Mouse (Mus musculus) kidney, embryonic 14.5 days (tissue): ENCODE data around the gene Mrpl19. TPM values are rescaled to one million over a fixed set of nuclear protein-coding genes. Genes with fewer than 3 reads are reported as not detected.

Experiments used
- ATAC-seq: fragments of 200-750 bp; cut with Nextera tagmentation; 2 replicates; pipeline ENCODE4 v1.8.0; 2017; ENCODE audit warnings: moderate number of reproducible peaks, mild to moderate bottlenecking, moderate TSS enrichment, moderate library complexity; ENCODE audit not compliant: low FRiP score, low TSS enrichment
- H3K27ac ChIP-seq: fragments of 300-500 bp; sonication (generic); 2 replicates; pipeline ENCODE4 v1.5.1; 2014; ENCODE audit warnings: low read depth, mild to moderate bottlenecking, low read length, moderate library complexity, mixed read lengths
- H3K27me3 ChIP-seq: fragments of 300-500 bp; sonication (generic); 2 replicates; pipeline ENCODE4 v1.6.1; 2014; ENCODE audit warnings: mild to moderate bottlenecking, low read length; ENCODE audit not compliant: control insufficient read depth, insufficient read depth
- H3K36me3 ChIP-seq: fragments of 300-500 bp; sonication (generic); 2 replicates; pipeline ENCODE4 v1.6.1; 2014; ENCODE audit warnings: low read length, mixed read lengths; ENCODE audit not compliant: control insufficient read depth, insufficient read depth
- H3K4me1 ChIP-seq: fragments of 300-500 bp; sonication (generic); 2 replicates; pipeline ENCODE4 v1.6.1; 2014; ENCODE audit warnings: low read length, mixed read lengths; ENCODE audit not compliant: control insufficient read depth, insufficient read depth
- H3K4me2 ChIP-seq: fragments of 300-500 bp; sonication (generic); replicated peaks from 2 replicates; pipeline ENCODE4 v1.6.1; 2014; ENCODE audit warnings: low read depth, mild to moderate bottlenecking, low read length
- H3K4me3 ChIP-seq: fragments of 300-500 bp; sonication (generic); 2 replicates; pipeline ENCODE4 v1.5.1; 2014; ENCODE audit warnings: mild to moderate bottlenecking, low read length
- H3K9ac ChIP-seq: fragments of 300-500 bp; sonication (generic); 2 replicates; pipeline ENCODE4 v1.6.1; 2014; ENCODE audit warnings: low read depth, mild to moderate bottlenecking, low read length, moderate library complexity
- H3K9me3 ChIP-seq: fragments of 300-500 bp; sonication (generic); 2 replicates; pipeline ENCODE4 v1.6.1; 2016; ENCODE audit warnings: low read length; ENCODE audit not compliant: control insufficient read depth
- WGBS: fragments of 180-500 bp; shearing (Covaris S2); extraction: QIAGEN DNeasy Blood & Tissue Kit; methylation state at CpG from one replicate; pipeline ENCODE4 v1.1.7; 2014; 5-methylcytosine and 5-hydroxymethylcytosine counted together
- polyA plus RNA-seq: library from polyadenylated mRNA; unstranded; fragments of >200 nt; fragmentation: Nextera tagmentation; extraction: Ambion mirVana; gene quantifications from 2 replicates; pipeline ENCODE4 v1.2.1, GENCODE M21; 2014

Gene Mrpl19
- 56.9 and 73.2 TPM in 2 replicates for polyA plus RNA-seq

- peak; percentile 96 for ATAC-seq
- no peaks in the 10 kb centered on the region for H3K9me3 ChIP-seq
- no peaks in the 10 kb centered on the region for H3K27me3 ChIP-seq
- H3K4me3 ChIP-seq, result peak within 1 kb of the TSS; percentile 80
- no peaks in the 10 kb centered on the region; the same call in 1 of the 2 replicates for H3K4me1 ChIP-seq
- H3K36me3 ChIP-seq, result peaks cover 32% of the 10 kb centered on the region
- peak within 1 kb of the TSS; percentile 71 for H3K9ac ChIP-seq
- H3K27ac ChIP-seq, result no peak within 1 kb of the TSS
- H3K4me2 ChIP-seq, result peak within 1 kb of the TSS; percentile 54
- under 1% methylated on average over 44 of the region's 44 CpGs for WGBS
Measured at GRCm38 (mm10) chr6:81965296-81966067, at the start of gene Mrpl19. Mrpl19 (minus strand) TSS chr6:81965958.

GRCm38 (mm10) chr6:82012392-82012791 is 46.6 kb upstream of the Mrpl19 start:
- Histone ChIP-seq H3K4me1 (no peaks in the 10 kb centered on the region), H3K9me3 (no peaks in the 10 kb centered on the region)
- 72% methylated on average over 1 of the region's 1 CpGs for WGBS

GRCm38 (mm10) chr6:81990049-81990810 is 24.5 kb upstream of the Mrpl19 start:
- Histone ChIP-seq H3K9me3 (no peaks in the 10 kb centered on the region), H3K4me1 (0 out of 2 replicates have a peak, but pooled peaks cover 2% of the 10 kb centered on the region), H3K27me3 (no peaks in the 10 kb centered on the region), H3K36me3 (no peaks in the 10 kb centered on the region), H3K4me3 (no peak overlapping the region), H3K9ac (no peak overlapping the region), H3K27ac (no peak overlapping the region), H3K4me2 (no peak overlapping the region)
- WGBS, result 37% methylated on average over 20 of the region's 20 CpGs
- ATAC-seq, result no peak

More at GRCm38 (mm10) chr6:82012392-82012791, 46.6 kb upstream of the Mrpl19 start:
- no peak for ATAC-seq
- Histone ChIP-seq H3K4me3 (no peak overlapping the region), H3K27me3 (no peaks in the 10 kb centered on the region), H3K4me2 (no peak overlapping the region), H3K36me3 (no peaks in the 10 kb centered on the region), H3K27ac (no peak overlapping the region), H3K9ac (no peak overlapping the region)

GRCm38 (mm10) chr6:81988341-81988740 is 22.6 kb upstream of the Mrpl19 start:
- Histone ChIP-seq H3K4me2 (no peak overlapping the region), H3K27me3 (no peaks in the 10 kb centered on the region), H3K9ac (no peak overlapping the region), H3K36me3 (no peaks in the 10 kb centered on the region), H3K27ac (peak overlapping the region; percentile 30; the same call in 1 of the 2 replicates), H3K4me1 (0 out of 2 replicates have a peak, but pooled peaks cover 2% of the 10 kb centered on the region), H3K4me3 (no peak overlapping the region), H3K9me3 (no peaks in the 10 kb centered on the region)
- WGBS, result 92% methylated on average over 5 of the region's 5 CpGs
- no peak for ATAC-seq

DNA sequence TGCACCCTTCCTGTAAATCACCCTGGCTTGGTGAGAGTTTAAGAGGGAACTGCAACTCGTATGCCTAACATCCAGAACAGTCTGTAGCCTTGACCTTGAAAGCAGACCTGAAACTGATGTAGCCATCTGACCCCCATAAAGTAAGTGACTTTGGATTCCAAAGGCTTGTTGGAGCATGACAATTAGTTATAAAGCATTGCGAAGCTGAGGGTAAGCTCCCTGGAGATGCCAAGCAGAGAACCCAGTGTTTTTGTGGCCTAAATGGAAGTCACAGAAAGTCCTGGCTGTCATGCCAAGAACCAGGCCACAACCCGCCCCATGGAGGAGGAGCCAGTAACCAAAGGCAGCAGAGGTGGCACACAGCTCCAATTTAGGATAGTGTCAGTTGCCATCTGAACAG is 21.8 kb upstream of the Mrpl19 start:
- peak; percentile 40; the same call in 1 of the 2 replicates for ATAC-seq
- Histone ChIP-seq H3K4me2 (no peak overlapping the region), H3K27ac (0 out of 2 replicates have a peak overlapping the region, but pooled peaks have one; percentile 30), H3K27me3 (no peaks in the 10 kb centered on the region), H3K9me3 (no peaks in the 10 kb centered on the region), H3K36me3 (no peaks in the 10 kb centered on the region), H3K4me3 (no peak overlapping the region), H3K4me1 (0 out of 2 replicates have a peak, but pooled peaks cover 2% of the 10 kb centered on the region), H3K9ac (peak overlapping the region; percentile 28; the same call in 1 of the 2 replicates)
- WGBS, result 25% methylated on average over 3 of the region's 3 CpGs

- Histone ChIP-seq H3K27me3 (no peaks in the 10 kb centered on the region), H3K9ac (peak overlapping the region; percentile 28; the same call in 1 of the 2 replicates), H3K36me3 (no peaks in the 10 kb centered on the region), H3K4me3 (no peak overlapping the region), H3K9me3 (no peaks in the 10 kb centered on the region), H3K4me2 (no peak overlapping the region), H3K4me1 (0 out of 2 replicates have a peak, but pooled peaks cover 2% of the 10 kb centered on the region), H3K27ac (0 out of 2 replicates have a peak overlapping the region, but pooled peaks have one; percentile 30)
- WGBS, result 2% methylated on average over 9 of the region's 9 CpGs
- peak; percentile 76 for ATAC-seq
Measured at GRCm38 (mm10) chr6:81987010-81987409, 21.3 kb upstream of the Mrpl19 start.

DNA sequence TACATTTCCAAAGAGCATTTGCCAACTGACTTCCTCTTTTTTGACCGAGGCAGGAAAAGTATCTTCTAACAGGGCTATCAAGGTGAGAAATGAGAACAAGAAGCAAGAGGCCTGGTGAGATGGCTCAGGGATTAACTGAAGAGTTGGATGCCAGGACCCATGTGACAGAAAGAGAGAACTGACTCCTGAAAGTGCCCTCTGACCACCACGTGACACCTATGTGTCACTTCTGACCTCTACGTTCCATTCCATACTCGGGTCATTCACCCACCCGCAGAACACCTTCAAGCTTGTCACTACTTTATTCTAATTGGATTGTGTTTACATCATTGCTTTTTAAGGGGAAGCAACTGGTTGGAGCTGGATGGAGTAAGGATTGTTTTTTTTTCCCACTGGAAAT is 20.8 kb upstream of the Mrpl19 start:
- ATAC-seq, result no peak
- no peaks in the 10 kb centered on the region for H3K9me3 ChIP-seq
- no peak overlapping the region for H3K9ac ChIP-seq
- no peak overlapping the region for H3K4me3 ChIP-seq
- WGBS, result 39% methylated on average over 5 of the region's 5 CpGs
- H3K4me1 ChIP-seq, result 0 out of 2 replicates have a peak, but pooled peaks cover 2% of the 10 kb centered on the region
- H3K27ac ChIP-seq, result no peak overlapping the region
- no peaks in the 10 kb centered on the region for H3K36me3 ChIP-seq
- H3K27me3 ChIP-seq, result no peaks in the 10 kb centered on the region
- no peak overlapping the region for H3K4me2 ChIP-seq

- no peak overlapping the region for H3K27ac ChIP-seq
- H3K9me3 ChIP-seq, result no peaks in the 10 kb centered on the region
- no peak for ATAC-seq
- no peak overlapping the region for H3K4me2 ChIP-seq
- H3K9ac ChIP-seq, result no peak overlapping the region
- H3K36me3 ChIP-seq, result no peaks in the 10 kb centered on the region
- H3K27me3 ChIP-seq, result no peaks in the 10 kb centered on the region
- 84% methylated on average over 8 of the region's 8 CpGs for WGBS
- H3K4me1 ChIP-seq, result 0 out of 2 replicates have a peak, but pooled peaks cover 2% of the 10 kb centered on the region
- no peak overlapping the region for H3K4me3 ChIP-seq
Measured at GRCm38 (mm10) chr6:81986171-81986570, 20.4 kb upstream of the Mrpl19 start.
